Mouse (Mus musculus) forebrain, postnatal 0 days (tissue): ENCODE data around the gene Vps9d1. TPM values are rescaled to one million over a fixed set of nuclear protein-coding genes. Genes with fewer than 3 reads are reported as not detected.

Source experiments
- ATAC-seq: fragments of 200-750 bp; cut with Nextera tagmentation; 2 replicates; pipeline ENCODE4 v1.8.0; 2017; ENCODE audit warnings: mild to moderate bottlenecking, moderate library complexity
- DNase-seq: peaks from one replicate; pipeline ENCODE4 v3.0.0-alpha.2; 2015
- H3K27ac ChIP-seq: fragments of 300-500 bp; sonication (generic); 2 replicates; pipeline ENCODE4 v1.5.1; 2014; ENCODE audit warnings: low read depth, mild to moderate bottlenecking, antibody characterized with exemption, low read length, moderate library complexity, mixed read lengths
- H3K27me3 ChIP-seq: fragments of 300-500 bp; sonication (generic); 2 replicates; pipeline ENCODE4 v1.6.1; 2014; ENCODE audit warnings: mild to moderate bottlenecking, low read length, mixed read lengths; ENCODE audit not compliant: insufficient read depth
- H3K36me3 ChIP-seq: fragments of 300-500 bp; sonication (generic); 2 replicates; pipeline ENCODE4 v1.6.1; 2014; ENCODE audit warnings: mild to moderate bottlenecking, moderate library complexity; ENCODE audit not compliant: insufficient read depth
- H3K4me1 ChIP-seq: fragments of 300-500 bp; sonication (generic); 2 replicates; pipeline ENCODE4 v1.6.1; 2014; ENCODE audit warnings: antibody characterized with exemption; ENCODE audit not compliant: insufficient read depth
- H3K4me2 ChIP-seq: fragments of 300-500 bp; sonication (generic); 2 replicates; pipeline ENCODE4 v1.6.1; 2014; ENCODE audit warnings: low read depth, mild to moderate bottlenecking, moderate library complexity
- H3K4me3 ChIP-seq: fragments of 300-500 bp; sonication (generic); 2 replicates; pipeline ENCODE4 v1.5.1; 2014; ENCODE audit warnings: low read depth, low read length, mixed read lengths
- H3K9ac ChIP-seq: fragments of 300-500 bp; sonication (generic); 2 replicates; pipeline ENCODE4 v1.6.1; 2014; ENCODE audit warnings: mild to moderate bottlenecking
- H3K9me3 ChIP-seq: fragments of 300-500 bp; sonication (generic); 2 replicates; pipeline ENCODE4 v1.6.1; 2016; ENCODE audit warnings: low read length
- CTCF ChIP-seq: sonication (generic); IDR thresholded peaks from 2 replicates; pipeline ENCODE4 v1.5.1; 2016; ENCODE audit warnings: antibody characterized with exemption, control low read depth, low read depth
- WGBS: fragments of 180-500 bp; shearing (Covaris S2); extraction: QIAGEN DNeasy Blood & Tissue Kit; methylation state at CpG from one replicate; pipeline ENCODE4 v1.1.7; 2014; 5-methylcytosine and 5-hydroxymethylcytosine counted together
- polyA plus RNA-seq: library from polyadenylated mRNA; unstranded; fragments of >200 nt; fragmentation: Nextera tagmentation; extraction: Ambion mirVana; gene quantifications from 2 replicates; pipeline ENCODE4 v1.2.1, GENCODE M21; 2015
- total RNA-seq: library from RNA; depleted of rRNA; stranded (reverse); fragments of >200 nt; gene quantifications from 2 replicates; pipeline ENCODE4 v1.2.3, GENCODE M21; 2014

The Vps9d1 gene
- total and polyA plus RNA-seq, 2 experiments from 2014 or later: 54.3 to 94.6 TPM

- Histone ChIP-seq H3K4me2 (peak overlapping the region; percentile 88), H3K9ac (peak overlapping the region; percentile 85; the same call in 1 of the 2 replicates), H3K36me3 (peaks cover 52% of the 10 kb centered on the region), H3K27ac (no peak overlapping the region), H3K9me3 (no peaks in the 10 kb centered on the region), H3K4me1 (peaks cover 10% of the 10 kb centered on the region), H3K4me3 (peak overlapping the region; percentile 95), H3K27me3 (no peaks in the 10 kb centered on the region)
- 75% methylated on average over 6 of the region's 6 CpGs for whole genome bisulfite sequencing
- TF ChIP-seq CTCF: no peak; the same call in 1 of the 2 replicates
- no peak for DNase-seq
- no peak for ATAC-seq
These were observed 1.0 kb upstream of the Vps9d1 start for GRCm38 (mm10) chr8:123255170-123255569.

- Histone ChIP-seq H3K27me3 (no peaks in the 10 kb centered on the region), H3K4me1 (peaks cover 10% of the 10 kb centered on the region), H3K36me3 (peaks cover 50% of the 10 kb centered on the region), H3K4me3 (peak overlapping the region; percentile 95), H3K4me2 (peak overlapping the region; percentile 88), H3K9me3 (no peaks in the 10 kb centered on the region), H3K27ac (peak overlapping the region; percentile 84), H3K9ac (peak overlapping the region; percentile 85)
- peak; percentile 62 for ATAC-seq
- no peak for DNase-seq
- no peak for TF ChIP-seq CTCF
- WGBS: under 1% methylated on average over 40 of the region's 40 CpGs
These were observed 573 bp downstream of the Vps9d1 start for GRCm38 (mm10) chr8:123253451-123254098.

GRCm38 (mm10) chr8:123252925-123253324 is 1.2 kb downstream of the Vps9d1 start:
- Histone ChIP-seq H3K4me2 (peak overlapping the region; percentile 88), H3K4me3 (peak overlapping the region; percentile 95), H3K9me3 (no peaks in the 10 kb centered on the region), H3K4me1 (peaks cover 10% of the 10 kb centered on the region), H3K27me3 (no peaks in the 10 kb centered on the region), H3K9ac (peak overlapping the region; percentile 85), H3K36me3 (peaks cover 50% of the 10 kb centered on the region), H3K27ac (no peak overlapping the region)
- WGBS: 54% methylated on average over 4 of the region's 4 CpGs
- DNase-seq (no peak), ATAC-seq (no peak)
- no peak for TF ChIP-seq CTCF

- no peak for DNase-seq
- no peak overlapping the region for H3K4me3 ChIP-seq
- no peak overlapping the region for H3K27ac ChIP-seq
- peaks cover 50% of the 10 kb centered on the region for H3K36me3 ChIP-seq
- no peaks in the 10 kb centered on the region for H3K27me3 ChIP-seq
- 97% methylated on average over 5 of the region's 5 CpGs for WGBS
- H3K9ac ChIP-seq: no peak overlapping the region
- no peak overlapping the region for H3K4me2 ChIP-seq
- H3K9me3 ChIP-seq: no peaks in the 10 kb centered on the region
- ATAC-seq: no peak
- H3K4me1 ChIP-seq: peaks cover 10% of the 10 kb centered on the region
- TF ChIP-seq CTCF: no peak
These were observed 3.2 kb downstream of the Vps9d1 start for GRCm38 (mm10) chr8:123250940-123251339.

- H3K36me3 ChIP-seq: peaks cover 74% of the 10 kb centered on the region
- H3K4me2 ChIP-seq: no peak overlapping the region
- DNase-seq: no peak
- TF ChIP-seq CTCF: no peak
- 92% methylated on average over 8 of the region's 8 CpGs for WGBS
- peaks cover 4% of the 10 kb centered on the region; the same call in 1 of the 2 replicates for H3K4me1 ChIP-seq
- no peak for ATAC-seq
- H3K27ac ChIP-seq: no peak overlapping the region
- no peak overlapping the region for H3K4me3 ChIP-seq
- no peaks in the 10 kb centered on the region for H3K9me3 ChIP-seq
- H3K27me3 ChIP-seq: no peaks in the 10 kb centered on the region
- no peak overlapping the region for H3K9ac ChIP-seq
These were observed 5.6 kb downstream of the Vps9d1 start for GRCm38 (mm10) chr8:123248596-123248995.

GRCm38 (mm10) chr8:123247748-123248147 is 6.4 kb downstream of the Vps9d1 start:
- H3K27ac ChIP-seq: no peak overlapping the region
- no peak for TF ChIP-seq CTCF
- no peaks in the 10 kb centered on the region for H3K27me3 ChIP-seq

GRCm38 (mm10) chr8:123245543-123245942 is 8.6 kb downstream of the Vps9d1 start:
- no peaks in the 10 kb centered on the region for H3K9me3 ChIP-seq
- H3K4me1 ChIP-seq: no peaks in the 10 kb centered on the region
- DNase-seq (no peak), ATAC-seq (no peak)
- H3K27me3 ChIP-seq: no peaks in the 10 kb centered on the region
- TF ChIP-seq CTCF: no peak
- H3K27ac ChIP-seq: no peak overlapping the region
- H3K36me3 ChIP-seq: peaks cover 86% of the 10 kb centered on the region
- no peak overlapping the region for H3K4me3 ChIP-seq
- H3K4me2 ChIP-seq: no peak overlapping the region
- WGBS: 87% methylated on average over 12 of the region's 12 CpGs
- no peak overlapping the region for H3K9ac ChIP-seq

More at GRCm38 (mm10) chr8:123247748-123248147, 6.4 kb downstream of the Vps9d1 start:
- H3K4me1 ChIP-seq: no peaks in the 10 kb centered on the region
- no peak for ATAC-seq
- DNase-seq: no peak
- H3K9ac ChIP-seq: no peak overlapping the region
- H3K4me3 ChIP-seq: no peak overlapping the region
- H3K4me2 ChIP-seq: no peak overlapping the region
- peaks cover 82% of the 10 kb centered on the region for H3K36me3 ChIP-seq
- WGBS: 96% methylated on average over 6 of the region's 6 CpGs
- H3K9me3 ChIP-seq: no peaks in the 10 kb centered on the region
